Mouse (Mus musculus): ENCODE data around the gene Tmcc1.

DNA sequence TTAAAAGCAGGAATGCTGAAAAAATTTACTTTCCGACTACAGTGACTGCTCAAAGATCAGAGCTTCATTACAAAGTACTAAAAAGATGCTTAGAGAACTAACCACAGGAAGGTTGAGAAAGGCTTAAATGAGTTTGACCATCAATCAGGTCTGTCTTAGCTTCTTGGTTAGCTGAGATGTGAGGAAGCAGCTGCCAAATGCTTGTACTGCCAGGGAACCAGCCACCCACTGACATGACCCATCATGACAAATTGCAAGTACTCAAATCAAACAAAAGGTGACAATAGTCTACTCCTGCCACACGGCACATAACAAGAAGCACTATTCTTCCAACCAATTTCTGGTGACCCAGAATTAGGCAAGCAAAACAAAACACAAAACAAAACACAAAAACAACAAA is 111.9 kb downstream of the Tmcc1 start:
- no peak for TF ChIP-seq CTCF (IDR thresholded peaks at IDR 0.05; ENCODE audit: borderline replicate concordance, extremely low read depth, insufficient read depth, insufficient read length)
- no peak for TF ChIP-seq POLR2A (IDR thresholded peaks at IDR 0.05; ENCODE audit: borderline replicate concordance, extremely low read depth, insufficient read depth, insufficient read length, poor library complexity, severe bottlenecking)
